Mouse (Mus musculus): ENCODE results near the gene Gm38394.

The Gm38394 gene

DNA sequence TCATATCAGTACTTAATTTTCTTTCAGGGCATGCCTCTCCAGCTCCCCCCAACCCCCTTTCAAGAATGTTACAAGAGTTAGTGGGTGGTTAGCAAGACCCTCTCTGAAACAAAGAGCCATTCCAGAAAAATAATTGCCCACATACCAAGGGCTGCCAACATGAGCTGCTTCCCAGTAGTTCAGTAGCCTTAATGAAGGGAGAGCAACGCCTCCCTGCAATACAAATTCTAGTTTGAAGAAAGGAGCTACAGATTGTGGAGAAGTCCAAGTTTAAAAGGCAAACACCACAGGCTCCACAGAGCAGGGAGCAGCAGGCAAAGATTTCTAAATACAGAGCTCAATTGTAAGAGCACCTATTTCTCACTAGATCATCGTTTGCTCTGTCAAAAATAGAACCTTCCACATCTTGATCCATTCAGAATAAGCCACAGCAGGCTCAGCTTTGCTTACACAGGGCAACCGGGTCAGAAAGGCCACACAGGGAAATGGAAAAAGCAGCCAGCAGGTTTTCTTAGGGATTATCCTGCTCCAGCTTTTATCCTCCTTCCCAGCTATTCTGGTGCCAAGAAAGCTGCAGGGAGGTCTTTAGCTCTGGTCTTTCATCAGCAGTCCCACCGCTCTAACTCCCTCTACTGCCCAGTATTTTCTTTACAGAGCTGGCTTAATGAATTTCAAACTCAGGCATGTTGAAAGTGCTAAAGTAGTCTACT is 64.7 kb downstream of the Gm38394 start:
- CTCF ChIA-PET: no interaction called here

DNA sequence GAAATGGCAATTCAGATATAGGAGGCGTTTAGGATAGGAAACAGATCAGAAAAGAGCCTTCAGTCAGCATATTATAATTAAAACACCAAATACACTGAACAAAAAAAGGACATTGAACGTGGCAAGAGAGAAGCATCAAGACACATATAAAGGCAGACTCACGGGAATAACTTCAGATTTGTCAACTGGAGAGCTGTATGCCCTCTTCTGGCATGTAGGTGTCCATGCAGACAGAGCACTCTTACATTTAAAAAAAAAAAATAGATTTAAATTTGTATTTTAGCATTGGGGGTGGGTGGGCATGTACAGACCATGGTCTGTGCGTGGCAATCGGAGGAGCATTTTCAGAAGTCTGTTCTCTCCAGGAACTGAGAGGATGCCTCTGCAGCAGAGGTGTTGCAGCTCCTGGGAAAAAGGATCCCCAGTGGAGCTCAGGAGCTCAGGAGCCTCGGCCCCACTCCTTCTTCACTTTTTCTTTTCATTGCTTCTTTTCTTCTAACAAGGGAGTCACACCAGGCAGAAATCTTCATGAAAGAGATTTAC is 75.1 kb downstream of the Gm38394 start:
- CTCF ChIA-PET: no interaction called here

DNA sequence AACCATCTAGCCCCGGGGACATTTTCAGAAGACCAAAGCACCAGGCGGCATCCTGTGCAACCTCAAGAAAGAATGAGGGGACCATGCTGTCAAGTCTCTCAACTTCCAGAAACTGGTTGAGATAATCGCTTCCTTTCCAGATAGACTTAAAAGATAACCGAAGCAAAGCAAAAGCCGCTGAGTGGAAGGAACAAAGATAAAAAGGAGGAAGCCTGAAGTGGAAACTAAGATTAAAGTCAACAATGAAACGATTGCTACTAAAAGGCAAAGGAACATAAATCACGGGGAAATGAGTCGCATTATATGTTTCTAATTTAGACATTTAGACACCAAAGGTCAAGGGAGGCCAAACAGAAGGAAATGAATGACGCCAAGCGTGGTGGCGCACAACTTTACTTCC is 89.8 kb downstream of the Gm38394 start:
- CTCF ChIA-PET: no interaction called here

All from spleen, embryonic (tissue).